Mouse (Mus musculus): ENCODE data around the gene Sf3a3.

The Sf3a3 gene

GRCm38 (mm10) chr4:124714545-124715481 is at the start of gene Sf3a3:
Gene Sf3a3, plus strand, starts transcription at chr4:124714776.
- peak; percentile 92 for DNase-seq

- peak; percentile 22 for DNase-seq
These were observed 47.0 kb upstream of the Sf3a3 start for GRCm38 (mm10) chr4:124667476-124668033.

- no peak for DNase-seq
These were observed 46.5 kb upstream of the Sf3a3 start for GRCm38 (mm10) chr4:124668078-124668477.

GRCm38 (mm10) chr4:124670232-124670631 is 44.3 kb upstream of the Sf3a3 start:
- DNase-seq = peak; percentile 22

- peak; percentile 29 for DNase-seq
These were observed 43.0 kb upstream of the Sf3a3 start for GRCm38 (mm10) chr4:124671583-124671982.

GRCm38 (mm10) chr4:124672347-124673320 is 41.9 kb upstream of the Sf3a3 start:
- peak; percentile 79 for DNase-seq

- peak; percentile 29 for DNase-seq
These were observed 40.1 kb upstream of the Sf3a3 start for GRCm38 (mm10) chr4:124674334-124675032.

- DNase-seq = peak; percentile 56
These were observed 39.5 kb upstream of the Sf3a3 start for GRCm38 (mm10) chr4:124675037-124675436.

- DNase-seq = no peak
These were observed 38.6 kb upstream of the Sf3a3 start for GRCm38 (mm10) chr4:124675958-124676357.

GRCm38 (mm10) chr4:124682270-124682669 is 32.3 kb upstream of the Sf3a3 start:
- no peak for DNase-seq

- no peak for DNase-seq
These were observed 31.1 kb upstream of the Sf3a3 start for GRCm38 (mm10) chr4:124683474-124683873.

- no peak for DNase-seq
These were observed 29.6 kb upstream of the Sf3a3 start for GRCm38 (mm10) chr4:124685004-124685403.

GRCm38 (mm10) chr4:124685453-124685852 is 29.1 kb upstream of the Sf3a3 start:
- DNase-seq = no peak

- DNase-seq = no peak
These were observed 28.6 kb upstream of the Sf3a3 start for GRCm38 (mm10) chr4:124685897-124686402.

GRCm38 (mm10) chr4:124691455-124691854 is 23.1 kb upstream of the Sf3a3 start:
- no peak for DNase-seq

- DNase-seq = no peak
These were observed 22.1 kb upstream of the Sf3a3 start for GRCm38 (mm10) chr4:124692416-124692861.

- peak; percentile 83 for DNase-seq
These were observed 21.3 kb upstream of the Sf3a3 start, which contains the start of gene Utp11 for GRCm38 (mm10) chr4:124693135-124693894. Gene Utp11, minus strand, starts transcription at chr4:124693600.

GRCm38 (mm10) chr4:124694572-124694971 is 20.0 kb upstream of the Sf3a3 start:
- no peak for DNase-seq

GRCm38 (mm10) chr4:124695786-124696516 is 18.6 kb upstream of the Sf3a3 start:
- no peak for DNase-seq

- DNase-seq = no peak
These were observed 14.8 kb upstream of the Sf3a3 start for GRCm38 (mm10) chr4:124699791-124700190.

Measured in cerebellum, adult 11-12 months (tissue).